Mouse (Mus musculus): ENCODE data around the gene Jakmip3.

DNA sequence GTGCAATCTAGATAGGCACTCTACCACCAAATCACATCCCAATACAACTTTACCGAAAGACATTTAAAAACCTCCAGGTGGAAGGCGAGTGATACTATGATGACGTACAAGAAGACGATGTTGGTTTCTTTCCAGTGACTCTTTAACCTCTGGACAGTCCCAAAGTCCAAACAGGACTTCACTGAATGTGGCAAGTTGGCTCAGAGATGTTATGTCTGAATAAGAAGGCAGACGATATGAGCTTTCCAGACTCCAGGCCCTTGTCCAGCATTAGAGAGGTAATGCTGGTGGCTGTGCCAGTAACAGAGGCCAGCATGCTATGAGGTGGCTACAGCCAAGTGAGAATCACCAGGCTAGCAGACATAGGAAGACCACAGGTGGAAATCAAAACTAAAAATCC, 23.2 kb downstream of the Jakmip3 start:
- TF ChIP-seq GATA1 (IDR thresholded peaks at IDR 0.05; ENCODE audit: low read length) = no peak
- no peak for TF ChIP-seq TAL1 (IDR thresholded peaks at IDR 0.05; ENCODE audit: low read length)
